Mouse (Mus musculus): ENCODE measurements at regions not wholly inside any gene's neighbourhood (a gene's known extent, or its start where the extent isn't known, plus 50 kb on each side); places are given as distances from the start of the nearest gene placed in this dataset.

DNA sequence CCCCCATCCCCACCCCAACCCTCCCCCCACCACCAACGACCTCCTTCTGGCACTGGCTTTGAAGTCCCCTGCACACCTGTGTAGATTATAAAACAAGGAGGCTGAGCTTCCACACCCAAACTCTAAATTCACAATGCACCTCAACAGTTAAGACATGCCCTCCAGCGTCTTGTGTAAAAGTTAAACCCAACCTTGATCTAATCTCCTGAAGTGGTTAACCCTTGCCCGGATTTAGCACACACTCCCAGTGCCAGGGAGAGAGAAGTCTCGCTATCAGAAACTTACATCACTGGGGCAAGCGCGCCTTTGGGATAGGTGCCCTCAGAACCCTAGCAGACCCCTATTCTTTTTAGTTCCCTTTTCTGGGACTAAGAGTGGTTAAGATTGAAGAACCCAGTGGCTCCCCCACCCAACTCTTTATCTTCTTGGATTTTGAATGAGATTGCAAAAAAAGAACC is 177.3 kb upstream of the Klf3 start:
- no peak for TF ChIP-seq CTCF (IDR thresholded peaks at IDR 0.05; ENCODE audit: low read depth, low read length)
- TF ChIP-seq POLR2A (IDR thresholded peaks at IDR 0.05; ENCODE audit: insufficient read depth, low read length): no peak

Measured in ES-Bruce4 (cell line).